In genomic region chr1:42632286-42632685, GRCm38 (mm10) we compare ENCODE assay signal across 15 mouse cellular contexts.
"Had no signal": no experiment of that assay in that cellular context is flagged by ENCODE, and none has a peak within 500 bp of the region (broad histone marks: within the 10 kb centered on the region; RNA-seq: fewer than 3 reads in every experiment).

No protein-coding gene starts in this region.

- H3K27ac ChIP-seq: limb, embryonic 12.5 days; liver, embryonic 13.5 days; lung, embryonic 15.5 days; midbrain, embryonic 12.5 days; neural tube, embryonic 13.5 days had no signal

- DNase-seq: layer of hippocampus, adult 9-11 months; liver; liver, embryonic 13.5 days; liver, postnatal 0 days; lung, postnatal 14 days; retina, postnatal 1 day; right cerebral cortex, postnatal 4 days; spleen, adult 18-20 months; thymus, adult 18-20 months; thymus, postnatal 14 days had no signal

- ATAC-seq: liver, postnatal 0 days; midbrain, embryonic 16.5 days had no signal

- H3K9me3 ChIP-seq: limb, embryonic 12.5 days; liver, embryonic 13.5 days; lung, embryonic 15.5 days; midbrain, embryonic 12.5 days; neural tube, embryonic 13.5 days had no signal

- H3K4me1 ChIP-seq: liver, embryonic 13.5 days had no signal

- H3K4me2 ChIP-seq: limb, embryonic 12.5 days; liver, embryonic 13.5 days; lung, embryonic 15.5 days; midbrain, embryonic 12.5 days; neural tube, embryonic 13.5 days had no signal

- H3K36me3 ChIP-seq: limb, embryonic 12.5 days; liver, embryonic 13.5 days; lung, embryonic 15.5 days; neural tube, embryonic 13.5 days had no signal

- H3K4me3 ChIP-seq: limb, embryonic 12.5 days; liver, embryonic 13.5 days; lung, embryonic 15.5 days; midbrain, embryonic 12.5 days; neural tube, embryonic 13.5 days had no signal

- H3K27me3 ChIP-seq: liver, embryonic 13.5 days; lung, embryonic 15.5 days; midbrain, embryonic 12.5 days; neural tube, embryonic 13.5 days had no signal

- H3K9ac ChIP-seq: limb, embryonic 12.5 days; liver, embryonic 13.5 days; liver, postnatal 0 days; lung, embryonic 15.5 days; midbrain, embryonic 12.5 days; neural tube, embryonic 13.5 days had no signal
